Mouse (Mus musculus) CD4-positive helper T cell, adult 2 months (primary cell): ENCODE data around the gene Pdcd10.

Experiments used
- DNase-seq: peaks from one replicate; pipeline ENCODE4 v3.0.0-alpha.2; 2012; ENCODE audit warnings: low read depth, missing footprints, low spot score

Gene Pdcd10

GRCm38 (mm10) chr3:75556695-75557291 is at the start of gene Pdcd10:
Pdcd10 (minus strand) TSS chr3:75556856.
- peak; percentile 100 for DNase-seq

- DNase-seq, result no peak
Measured at GRCm38 (mm10) chr3:75584898-75585297, 28.2 kb upstream of the Pdcd10 start.

- DNase-seq, result no peak
Measured at GRCm38 (mm10) chr3:75583293-75583692, 26.6 kb upstream of the Pdcd10 start.

GRCm38 (mm10) chr3:75579352-75579751 is 22.7 kb upstream of the Pdcd10 start:
- peak; percentile 60 for DNase-seq

GRCm38 (mm10) chr3:75575582-75575981 is 18.9 kb upstream of the Pdcd10 start:
- no peak for DNase-seq

GRCm38 (mm10) chr3:75574074-75574473 is 17.4 kb upstream of the Pdcd10 start:
- peak; percentile 9 for DNase-seq

- DNase-seq, result peak; percentile 96
Measured at GRCm38 (mm10) chr3:75557292-75557691, 636 bp upstream of the Pdcd10 start, which contains the start of gene Serpini1. Serpini1 (plus strand) TSS chr3:75557547.

GRCm38 (mm10) chr3:75556121-75556694 is 448 bp downstream of the Pdcd10 start:
- DNase-seq, result peak; percentile 86

GRCm38 (mm10) chr3:75551248-75551647 is 5.4 kb downstream of the Pdcd10 start:
- DNase-seq, result no peak

- no peak for DNase-seq
Measured at GRCm38 (mm10) chr3:75544287-75544686, 12.4 kb downstream of the Pdcd10 start.

- no peak for DNase-seq
Measured at GRCm38 (mm10) chr3:75542852-75543251, 13.8 kb downstream of the Pdcd10 start.

- DNase-seq, result no peak
Measured at GRCm38 (mm10) chr3:75541259-75541658, 15.4 kb downstream of the Pdcd10 start.

GRCm38 (mm10) chr3:75534045-75534834 is 22.4 kb downstream of the Pdcd10 start:
- DNase-seq, result no peak

- DNase-seq, result no peak
Measured at GRCm38 (mm10) chr3:75531074-75531473, 25.6 kb downstream of the Pdcd10 start.

GRCm38 (mm10) chr3:75522527-75522926 is 34.1 kb downstream of the Pdcd10 start:
- no peak for DNase-seq

- no peak for DNase-seq
Measured at GRCm38 (mm10) chr3:75521314-75521713, 35.3 kb downstream of the Pdcd10 start.

- DNase-seq, result peak; percentile 45
Measured at GRCm38 (mm10) chr3:75517631-75518250, 38.9 kb downstream of the Pdcd10 start.

GRCm38 (mm10) chr3:75498961-75499960 is 57.4 kb downstream of the Pdcd10 start:
- peak; percentile 42 for DNase-seq

- DNase-seq, result no peak
Measured at GRCm38 (mm10) chr3:75492913-75493312, 63.7 kb downstream of the Pdcd10 start.

- DNase-seq, result no peak
Measured at GRCm38 (mm10) chr3:75482056-75482455, 74.6 kb downstream of the Pdcd10 start, which contains the start of gene Wdr49. Wdr49 (minus strand) TSS chr3:75482156.

- no peak for DNase-seq
Measured at GRCm38 (mm10) chr3:75475106-75475505, 81.5 kb downstream of the Pdcd10 start.
